Mouse (Mus musculus) CH12.LX (cell line): ENCODE measurements around the gene Evi5. TPM values are rescaled to one million over a fixed set of nuclear protein-coding genes. Genes with fewer than 3 reads are reported as not detected.

Source experiments
- DNase-seq: peaks from one replicate; pipeline ENCODE4 v3.0.0-alpha.2; 2013; ENCODE audit errors: extremely low read depth
- H3K27ac ChIP-seq: 2 replicates; pipeline ENCODE4 v1.5.1; 2012; ENCODE audit warnings: low read depth, mild to moderate bottlenecking, control low read depth, moderate library complexity; ENCODE audit not compliant: insufficient read depth
- H3K27me3 ChIP-seq: replicated peaks from 2 replicates; pipeline ENCODE3; 2012; ENCODE audit warnings: inconsistent platforms
- H3K36me3 ChIP-seq, 2 experiments: replicated peaks in 1 of 2; 2 replicates each; pipeline versions ENCODE3 to v1.6.1; 2012; ENCODE audit warnings: inconsistent platforms in 1 of 2, low read length in 1 of 2, mild to moderate bottlenecking in 1 of 2, mixed read lengths in 1 of 2, moderate library complexity in 1 of 2; ENCODE audit not compliant: control insufficient read depth in 1 of 2, insufficient read depth in 1 of 2
- H3K4me1 ChIP-seq, 2 experiments: 2 replicates each; pipeline ENCODE4 v1.6.1; 2012; ENCODE audit warnings: inconsistent platforms in 1 of 2, moderate library complexity in 1 of 2; ENCODE audit not compliant: insufficient read depth in 2 of 2, control insufficient read depth in 1 of 2
- H3K4me2 ChIP-seq: 2 replicates; pipeline ENCODE4 v1.6.1; 2012; ENCODE audit warnings: low read depth, mild to moderate bottlenecking, control low read depth; ENCODE audit not compliant: poor library complexity, insufficient read depth, severe bottlenecking
- H3K4me3 ChIP-seq, 3 experiments: fragments of 150-350 bp in 1 of 3; sonication (generic) in 1 of 3; replicated peaks in 1 of 3; 2 replicates each; pipeline versions ENCODE3 to v1.5.1; 2011 to 2012; ENCODE audit warnings: low read depth in 2 of 3, low read length in 2 of 3, mild to moderate bottlenecking in 2 of 3, moderate library complexity in 2 of 3, control low read depth in 1 of 3, improper control_type of control experiment in 1 of 3, inconsistent platforms in 1 of 3, mixed read lengths in 1 of 3; ENCODE audit not compliant: poor library complexity in 1 of 3
- H3K79me2 ChIP-seq: replicated peaks from 2 replicates; pipeline ENCODE4 v1.6.1; 2012; ENCODE audit warnings: mild to moderate bottlenecking, moderate library complexity; ENCODE audit not compliant: control insufficient read depth, poor library complexity, insufficient read depth, severe bottlenecking; ENCODE audit errors: extremely low read depth
- H3K9ac ChIP-seq: 2 replicates; pipeline ENCODE4 v1.6.1; 2012; ENCODE audit warnings: low read depth, mild to moderate bottlenecking, control low read depth, moderate library complexity; ENCODE audit not compliant: insufficient read depth
- H3K9me3 ChIP-seq: replicated peaks from 2 replicates; pipeline ENCODE3; 2012; ENCODE audit warnings: low read length, inconsistent platforms, mixed read lengths
- BHLHE40 ChIP-seq: IDR thresholded peaks from 2 replicates; pipeline ENCODE4 v1.6.1; 2011; ENCODE audit warnings: mild to moderate bottlenecking, low read depth, low read length, improper control_type of control experiment
- CHD1 ChIP-seq: IDR thresholded peaks from 2 replicates; pipeline ENCODE4 v1.6.1; 2012; ENCODE audit warnings: low read depth, low read length, improper control_type of control experiment, inconsistent platforms
- CHD2 ChIP-seq: IDR thresholded peaks from 2 replicates; pipeline ENCODE4 v1.6.1; 2011; ENCODE audit warnings: low read length, improper control_type of control experiment
- ETS1 ChIP-seq: conservative IDR thresholded peaks from 2 replicates; pipeline ENCODE4 v1.6.1; 2012; ENCODE audit warnings: low read depth, mild to moderate bottlenecking, inconsistent platforms, low read length, improper control_type of control experiment, moderate library complexity
- GABPA ChIP-seq: IDR thresholded peaks from 2 replicates; pipeline ENCODE4 v1.6.1; 2012; ENCODE audit warnings: low read depth, low read length, improper control_type of control experiment, inconsistent platforms; ENCODE audit not compliant: insufficient replicate concordance
- IRF4 ChIP-seq: IDR thresholded peaks from 2 replicates; pipeline ENCODE4 v1.6.1; 2014; ENCODE audit warnings: low read depth, mild to moderate bottlenecking, inconsistent platforms, low read length, improper control_type of control experiment
- JUN ChIP-seq: IDR thresholded peaks from 2 replicates; pipeline ENCODE4 v1.6.1; 2011; ENCODE audit warnings: low read depth, mild to moderate bottlenecking, low read length, improper control_type of control experiment, moderate library complexity; ENCODE audit not compliant: insufficient read depth
- MAX ChIP-seq: IDR thresholded peaks from 2 replicates; pipeline ENCODE4 v1.6.1; 2011; ENCODE audit warnings: low read length, improper control_type of control experiment
- MYC ChIP-seq: IDR thresholded peaks from 2 replicates; pipeline ENCODE4 v1.6.1; 2011; ENCODE audit warnings: low read depth, mild to moderate bottlenecking, improper control_type of control experiment, low read length
- NELFE ChIP-seq: IDR thresholded peaks from 2 replicates; pipeline ENCODE4 v1.6.1; 2011; ENCODE audit warnings: low read depth, low read length, improper control_type of control experiment
- POLR2A ChIP-seq: IDR thresholded peaks from 2 replicates; pipeline ENCODE4 v1.6.1; 2011; ENCODE audit warnings: low read depth, mild to moderate bottlenecking, improper control_type of control experiment, low read length
- POLR2AphosphoS2 ChIP-seq: IDR thresholded peaks from 2 replicates; pipeline ENCODE4 v1.6.1; 2011; ENCODE audit warnings: low read depth, low read length, improper control_type of control experiment
- RAD21 ChIP-seq: IDR thresholded peaks from 2 replicates; pipeline ENCODE4 v1.6.1; 2011; ENCODE audit warnings: low read depth, mild to moderate bottlenecking, low read length, improper control_type of control experiment, moderate library complexity
- UBTF ChIP-seq: IDR thresholded peaks from 2 replicates; pipeline ENCODE4 v1.6.1; 2012; ENCODE audit warnings: low read depth, mild to moderate bottlenecking, inconsistent platforms, low read length, improper control_type of control experiment, moderate library complexity
- USF2 ChIP-seq: conservative IDR thresholded peaks from 2 replicates; pipeline ENCODE4 v1.6.1; 2011; ENCODE audit warnings: low read depth, low read length, improper control_type of control experiment
- ZKSCAN1 ChIP-seq: IDR thresholded peaks from 2 replicates; pipeline ENCODE4 v1.6.1; 2012; ENCODE audit warnings: low read depth, inconsistent platforms, low read length, improper control_type of control experiment, borderline replicate concordance
- ZNF384 ChIP-seq: IDR thresholded peaks from 2 replicates; pipeline ENCODE4 v1.6.1; 2012; ENCODE audit warnings: low read depth, low read length, improper control_type of control experiment, inconsistent platforms
- dilution Hi-C: fragments of 300-500 bp; cut with MboI; formaldehyde crosslinking; loops from 2 replicates; pipeline ENCODE4 v1.14.3; 2020; ENCODE audit warnings: low sequenced_read_pairs; ENCODE audit not compliant: extremely low pct_unique_long_range_greater_than_20kb, extremely low pct_ligation_motif_present
- in situ Hi-C: fragments of 300-500 bp; cut with MboI; formaldehyde crosslinking; loops from 3 replicates; pipeline ENCODE4 v1.14.3; 2019; ENCODE audit warnings: low sequenced_read_pairs, low pct_ligation_motif_present, low pct_unique_long_range_greater_than_20kb, mixed read lengths
- polyA plus RNA-seq: library from polyadenylated mRNA; unstranded; fragments of >175 nt; gene quantifications from 2 replicates; pipeline ENCODE4 v1.2.1, GENCODE M21; 2012; ENCODE audit warnings: low read depth; ENCODE audit not compliant: insufficient read length
- total RNA-seq, 2 experiments: library from RNA; depleted of rRNA; stranded (reverse); fragments of 300-350 nt in 1 of 2; fragments of >200 nt in 1 of 2; gene quantifications; 2 replicates each; pipeline ENCODE4 v1.2.3; 2012 to 2014

Evi5 gene
- total and polyA plus RNA-seq, 3 experiments: 3.2 to 6.3 (median 3.8) TPM

DNA sequence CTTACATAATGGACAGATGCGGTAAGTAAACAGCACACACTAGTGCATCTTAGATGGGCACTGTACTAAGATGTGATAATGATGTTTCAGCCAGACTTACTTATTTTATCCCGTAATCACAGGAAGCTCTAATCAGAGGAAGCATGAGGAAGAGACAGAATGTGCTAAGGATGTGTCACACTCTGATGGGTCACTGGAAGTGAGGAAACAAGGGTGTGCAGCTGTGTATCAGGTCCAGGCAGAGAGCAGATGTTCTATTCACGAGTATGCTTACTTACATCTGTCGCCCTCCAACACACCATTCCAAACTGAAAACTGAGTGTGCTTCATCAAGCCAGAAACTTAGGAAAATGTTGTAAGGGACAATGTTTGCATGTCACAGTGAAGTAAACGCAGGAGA is 102.9 kb downstream of the Evi5 start:
- Histone ChIP-seq H3K9ac (no peak overlapping the region), H3K4me2 (no peak overlapping the region), H3K4me3 (no peak overlapping the region), H3K79me2 (no peaks in the 10 kb centered on the region), H3K36me3 (peaks cover 6 to 9% of the 10 kb centered on the region in 2 experiments), H3K27ac (no peak overlapping the region), H3K9me3 (peaks cover 3% of the 10 kb centered on the region), H3K27me3 (no peaks in the 10 kb centered on the region), H3K4me1 (peaks cover 3 to 15% of the 10 kb centered on the region in 2 experiments)
- dilution Hi-C loops (no loop called here), in situ Hi-C loops (no loop called here)
- no peak for DNase-seq
- no peak for TF ChIP-seq ZNF384
- no peak for TF ChIP-seq NELFE
- TF ChIP-seq ETS1: no peak
- TF ChIP-seq CHD2: no peak
- TF ChIP-seq CHD1: no peak
- no peak for TF ChIP-seq IRF4
- no peak for TF ChIP-seq JUN
- no peak for TF ChIP-seq RAD21
- TF ChIP-seq GABPA: no peak

- no peak overlapping the region for H3K4me3 ChIP-seq
- peaks cover 3 to 7% of the 10 kb centered on the region in 2 experiments; a peak in 3 of 4 replicates for H3K4me1 ChIP-seq
- dilution Hi-C loops: no loop called here
- no peak for DNase-seq
- no peaks in the 10 kb centered on the region for H3K27me3 ChIP-seq
- H3K36me3 ChIP-seq: peaks cover 7 to 9% of the 10 kb centered on the region in 2 experiments
- no peak overlapping the region for H3K9ac ChIP-seq
- peaks cover 3% of the 10 kb centered on the region for H3K9me3 ChIP-seq
- no peaks in the 10 kb centered on the region for H3K79me2 ChIP-seq
- no peak overlapping the region for H3K4me2 ChIP-seq
- TF ChIP-seq RAD21: no peak
- TF ChIP-seq BHLHE40: no peak
- no peak for TF ChIP-seq UBTF
- TF ChIP-seq POLR2AphosphoS2: no peak
- no peak for TF ChIP-seq MAX
- no peak for TF ChIP-seq ZKSCAN1
- no peak for TF ChIP-seq CHD2
- no peak for TF ChIP-seq MYC
- no peak for TF ChIP-seq POLR2A
- TF ChIP-seq USF2: no peak
- in situ Hi-C loops: no loop called here
- no peak overlapping the region for H3K27ac ChIP-seq
These were observed 106.7 kb downstream of the Evi5 start for GRCm38 (mm10) chr5:107768224-107768623.
